Mouse (Mus musculus) inflammation-experienced regulatory T-cells, adult 6 months (primary cell): ENCODE measurements around the gene Fxr1. TPM values are rescaled to one million over a fixed set of nuclear protein-coding genes. Genes with fewer than 3 reads are reported as not detected.
"Not testable (repeated sequence)": the region's sequence is repeated elsewhere in the genome, so short reads cannot be mapped to it uniquely, and the experiment has no call there.

Experiments used
- ATAC-seq: one replicate; pipeline ENCODE4 v1.8.0; 2017
- polyA plus RNA-seq, 3 experiments: library from polyadenylated mRNA; unstranded; fragments of 100-300 nt; shearing (Covaris generic); gene quantifications; one replicate each; pipeline ENCODE4 v1.2.1; 2017

Gene Fxr1
- polyA plus RNA-seq, 3 experiments from 2014 or later = 47.5 to 57.9 (median 52.9) TPM

DNA sequence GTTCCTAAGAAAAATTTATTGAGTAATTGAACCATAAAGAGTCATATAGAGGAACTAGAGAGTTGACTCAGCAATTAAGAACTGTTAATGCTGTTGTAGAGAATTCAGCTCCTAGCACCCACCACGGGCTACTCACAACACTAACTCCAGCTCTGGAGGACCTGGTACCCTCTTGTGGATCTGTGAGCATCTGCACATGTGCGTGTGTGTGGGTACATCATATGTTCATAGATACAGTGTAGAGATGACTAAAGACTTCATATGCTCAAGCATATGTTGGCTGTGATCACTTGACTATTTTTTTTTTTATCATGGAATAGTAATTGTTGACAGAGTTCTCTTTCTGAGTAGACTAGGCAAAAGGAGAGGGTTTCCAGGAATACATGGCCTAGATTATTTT, 42.6 kb downstream of the Fxr1 start:
- no peak for ATAC-seq

DNA sequence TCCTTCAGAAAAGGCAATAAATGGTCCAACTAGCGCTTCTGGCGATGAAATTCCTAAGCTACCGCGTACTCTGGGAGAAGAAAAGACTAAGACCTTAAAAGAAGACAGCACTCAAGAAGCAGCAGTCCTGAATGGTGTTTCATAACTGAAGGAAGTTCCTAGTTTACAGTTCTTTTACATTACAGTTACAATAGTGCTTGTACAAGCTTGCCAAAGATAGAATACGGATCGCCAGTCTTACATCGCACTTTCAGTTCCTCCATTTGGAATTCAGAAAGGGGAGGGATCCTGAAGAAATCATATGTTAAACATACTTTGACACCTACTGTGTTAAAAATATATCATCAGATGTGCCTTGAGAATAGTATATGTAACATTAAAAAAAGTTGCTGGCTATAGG, 49.2 kb downstream of the Fxr1 start:
- ATAC-seq = not testable (repeated sequence)

DNA sequence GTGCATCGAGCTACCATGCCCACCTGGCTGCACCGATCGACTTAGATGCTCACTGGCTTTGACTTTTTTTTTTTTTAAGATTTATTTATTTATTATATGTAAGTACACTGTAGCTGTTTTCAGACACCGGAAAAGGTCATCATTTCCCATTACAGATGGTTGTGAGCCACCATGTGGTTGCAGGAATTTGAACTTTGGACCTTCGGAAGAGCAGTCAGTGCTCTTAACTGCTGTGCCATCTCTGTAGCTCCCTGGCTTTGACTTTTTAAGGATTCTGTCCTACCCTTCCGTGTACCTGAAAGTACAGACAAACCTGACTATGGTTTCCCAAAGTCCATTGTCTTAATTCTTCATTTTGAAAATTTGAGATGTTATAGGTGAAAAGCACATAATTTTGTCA, 53.0 kb downstream of the Fxr1 start:
- no peak for ATAC-seq

DNA sequence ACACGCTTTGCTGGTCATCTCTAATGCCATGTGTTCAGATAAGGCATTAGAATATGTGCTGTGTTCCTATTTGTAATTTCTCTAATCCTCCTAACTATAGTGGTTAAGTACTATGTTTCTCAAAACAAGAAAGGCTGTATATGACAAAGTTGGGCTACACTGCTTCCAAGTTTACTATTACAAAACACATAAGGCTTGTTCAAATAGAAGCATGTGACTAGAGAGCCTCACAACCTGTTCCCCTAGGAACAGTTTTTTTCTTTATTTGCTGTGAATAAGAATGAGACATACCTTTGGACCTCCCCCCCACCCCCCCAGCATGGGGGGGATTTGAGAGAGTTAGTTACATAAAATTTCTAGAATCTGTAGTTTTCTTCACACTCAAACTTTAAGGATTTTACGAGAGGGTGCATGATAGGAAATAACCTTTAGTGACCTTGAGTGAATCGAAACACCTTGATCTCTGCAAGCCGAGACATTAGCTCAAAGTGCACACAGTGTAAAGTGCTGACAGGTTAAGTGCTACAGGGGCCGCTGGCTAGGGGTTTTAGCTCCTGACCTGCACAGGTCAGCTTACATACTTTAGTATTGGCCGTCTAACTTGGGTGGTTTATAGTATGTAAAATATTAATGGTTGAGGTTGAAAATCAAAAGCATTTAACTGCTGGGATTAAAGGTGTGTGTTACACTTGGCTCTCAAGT, 56.5 kb downstream of the Fxr1 start:
- ATAC-seq = no peak

DNA sequence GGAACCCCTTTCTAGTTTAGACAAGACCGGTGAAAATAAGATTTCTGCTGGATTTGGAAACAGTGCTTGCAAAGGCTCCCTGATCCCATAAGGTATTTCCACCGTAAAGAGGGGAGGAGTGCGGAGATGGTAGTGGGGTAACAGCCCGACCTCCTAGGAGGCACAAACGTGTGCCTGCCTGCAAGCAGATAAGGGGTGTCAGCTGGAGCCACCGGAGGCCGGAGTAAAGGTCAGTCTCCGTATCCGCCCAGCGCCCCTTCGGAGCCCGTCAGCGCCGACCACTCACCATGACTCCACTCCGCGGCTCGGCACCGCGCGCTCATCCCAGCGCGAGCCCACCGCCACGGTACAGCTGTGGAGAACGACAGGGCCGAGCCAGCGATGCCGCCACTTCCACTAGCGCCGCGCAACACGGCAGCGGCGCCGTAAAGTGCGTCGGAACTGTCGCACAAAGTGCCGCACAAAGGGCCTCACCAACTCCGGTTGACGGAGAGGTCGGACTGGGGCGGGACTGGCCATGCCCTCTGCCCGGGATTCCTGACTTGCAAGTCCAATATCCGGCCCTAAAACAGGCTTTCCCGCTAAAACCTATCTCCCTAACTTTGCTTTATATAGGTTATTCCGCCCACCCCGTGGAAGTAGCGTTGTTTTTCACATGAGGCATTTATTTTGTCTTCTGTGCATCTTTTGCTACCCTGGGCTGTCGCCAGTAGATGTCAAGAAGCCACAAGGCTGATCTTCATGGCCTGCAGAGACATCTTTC, 61.3 kb downstream of the Fxr1 start, which contains the start of gene Dnajc19:
TSS of gene Dnajc19 (minus strand) at position 422 of the 763 bp plus-strand sequence.
- ATAC-seq = peak; percentile 90

DNA sequence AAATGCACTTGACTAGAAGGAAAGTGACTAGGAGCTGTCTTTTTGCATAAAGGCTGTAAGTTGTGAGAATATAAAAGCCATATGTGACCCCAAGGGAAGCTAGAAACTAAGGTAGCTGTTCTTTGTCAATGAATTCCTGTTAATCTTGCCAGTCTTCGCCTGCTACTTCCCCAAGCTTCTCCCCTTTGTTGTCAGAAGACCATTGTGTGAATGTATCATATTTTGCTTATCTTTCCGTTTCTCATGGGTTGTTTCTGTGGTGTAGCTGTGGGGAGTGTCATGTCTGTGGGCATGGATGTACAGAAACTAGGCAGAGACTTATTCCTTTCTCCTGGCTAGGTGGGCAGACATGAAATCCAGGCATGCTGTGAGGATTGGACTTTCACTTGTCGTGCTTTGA, 62.2 kb downstream of the Fxr1 start:
- ATAC-seq = no peak

DNA sequence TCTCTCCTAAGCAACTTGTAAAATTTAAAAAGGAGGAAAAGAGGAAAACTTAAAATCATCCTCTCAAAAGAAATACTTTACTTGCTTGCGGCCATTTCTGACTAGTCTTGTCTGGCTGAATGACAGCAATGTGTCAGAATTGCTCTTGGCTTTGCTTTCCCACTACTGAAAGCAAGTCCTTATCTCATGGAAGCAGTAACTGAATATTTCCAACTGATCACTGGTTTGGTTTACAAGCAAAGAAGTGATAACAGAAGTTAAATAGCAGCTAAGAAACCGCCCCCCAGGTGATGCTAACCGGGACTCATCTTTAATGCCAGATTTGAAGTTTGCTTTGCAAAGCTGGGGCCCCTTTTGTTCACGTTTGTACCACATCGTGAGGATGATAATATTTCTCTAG, 63.9 kb downstream of the Fxr1 start:
- ATAC-seq = no peak

DNA sequence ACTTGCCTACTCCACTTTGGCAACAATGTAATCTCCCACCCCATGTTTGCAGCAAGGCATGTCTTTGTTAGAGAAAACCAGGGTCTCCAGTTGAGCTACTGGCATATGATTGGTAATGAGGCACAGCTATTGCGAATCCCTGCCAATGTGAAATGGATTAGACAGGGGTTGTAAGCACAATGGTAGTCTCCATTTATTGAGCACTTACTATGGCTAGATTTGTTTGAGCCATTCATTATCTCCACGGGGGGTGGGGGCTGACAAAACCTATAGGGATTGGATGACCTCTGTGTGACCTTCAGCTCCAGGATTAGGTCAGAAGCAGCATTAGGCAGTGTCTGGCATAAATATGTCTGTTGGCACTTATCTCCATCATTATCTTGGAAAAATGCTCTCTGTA, 83.1 kb downstream of the Fxr1 start:
- ATAC-seq = no peak

DNA sequence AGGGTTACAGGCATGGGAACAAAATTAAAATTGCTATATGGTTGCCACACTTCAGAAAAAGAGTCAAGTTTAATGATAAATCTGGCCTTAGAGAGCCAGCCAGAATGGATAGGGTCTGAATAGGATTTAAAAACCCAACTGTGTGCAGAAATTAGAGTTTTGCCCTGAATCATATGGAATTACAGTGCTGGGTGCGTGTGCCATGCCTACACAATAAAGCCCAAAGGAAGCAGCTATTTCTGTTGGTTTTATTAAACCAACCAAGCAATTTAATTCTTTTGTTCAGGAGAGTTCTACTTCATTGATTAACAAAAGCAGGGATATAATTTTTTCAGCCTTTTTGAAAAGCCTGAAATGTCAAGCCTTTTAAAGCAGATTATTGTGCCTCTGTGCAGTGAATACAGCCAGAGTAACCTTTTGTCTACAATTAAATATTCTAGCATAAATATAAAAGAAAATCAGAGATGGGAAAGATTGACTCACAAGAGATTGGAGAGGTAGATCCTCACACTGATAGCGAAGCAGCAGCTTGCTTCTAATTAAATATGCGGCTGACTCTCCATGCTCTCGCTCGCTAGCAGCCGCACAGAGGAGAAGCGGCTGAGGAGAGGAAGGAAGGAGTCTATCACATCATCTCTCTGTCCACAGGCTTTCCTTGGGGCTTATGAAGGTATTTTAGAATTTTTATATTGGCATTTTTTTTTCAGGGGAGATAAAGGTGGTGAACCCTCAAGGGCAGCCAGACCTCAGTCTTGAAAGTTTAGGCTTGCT, 84.3 kb downstream of the Fxr1 start:
- ATAC-seq = no peak

DNA sequence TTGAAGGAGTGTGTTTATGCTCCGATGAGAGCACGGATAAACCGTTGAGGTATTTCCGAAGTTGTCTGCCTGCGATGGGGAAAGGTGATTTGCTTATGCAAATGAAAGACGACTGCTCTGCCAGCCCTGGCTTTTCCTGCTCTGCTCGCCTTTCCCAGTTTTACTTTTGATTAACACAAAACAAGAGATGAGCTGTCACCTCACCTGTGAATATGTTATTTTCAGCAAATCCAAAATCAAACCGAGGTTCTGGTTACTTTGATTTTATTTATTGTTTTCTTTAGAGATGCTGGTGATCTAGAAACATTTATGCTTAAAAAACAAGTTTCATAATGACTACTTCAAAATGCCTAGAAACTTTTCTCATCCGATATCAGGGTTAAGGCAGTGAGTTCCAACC, 86.7 kb downstream of the Fxr1 start:
- ATAC-seq = no peak

DNA sequence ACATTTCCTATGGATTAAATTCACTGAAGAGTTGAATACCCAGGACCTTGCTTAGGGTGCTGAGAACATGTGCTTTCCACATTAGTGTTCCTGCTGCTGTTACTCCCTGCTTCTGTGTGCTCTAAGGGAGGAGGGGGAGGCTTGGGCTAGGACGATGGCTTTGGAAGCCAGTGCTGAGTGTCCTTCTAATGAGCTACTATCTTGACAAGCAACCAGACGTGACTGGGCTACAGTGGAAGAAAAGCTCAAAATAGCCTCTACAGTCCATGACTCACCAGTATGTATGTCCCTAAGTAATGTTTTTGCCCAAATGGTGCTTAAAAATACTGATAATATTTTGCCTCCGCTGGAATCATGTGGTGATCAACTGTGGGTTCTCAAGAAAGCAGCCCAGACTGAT, 87.9 kb downstream of the Fxr1 start:
- ATAC-seq = no peak

DNA sequence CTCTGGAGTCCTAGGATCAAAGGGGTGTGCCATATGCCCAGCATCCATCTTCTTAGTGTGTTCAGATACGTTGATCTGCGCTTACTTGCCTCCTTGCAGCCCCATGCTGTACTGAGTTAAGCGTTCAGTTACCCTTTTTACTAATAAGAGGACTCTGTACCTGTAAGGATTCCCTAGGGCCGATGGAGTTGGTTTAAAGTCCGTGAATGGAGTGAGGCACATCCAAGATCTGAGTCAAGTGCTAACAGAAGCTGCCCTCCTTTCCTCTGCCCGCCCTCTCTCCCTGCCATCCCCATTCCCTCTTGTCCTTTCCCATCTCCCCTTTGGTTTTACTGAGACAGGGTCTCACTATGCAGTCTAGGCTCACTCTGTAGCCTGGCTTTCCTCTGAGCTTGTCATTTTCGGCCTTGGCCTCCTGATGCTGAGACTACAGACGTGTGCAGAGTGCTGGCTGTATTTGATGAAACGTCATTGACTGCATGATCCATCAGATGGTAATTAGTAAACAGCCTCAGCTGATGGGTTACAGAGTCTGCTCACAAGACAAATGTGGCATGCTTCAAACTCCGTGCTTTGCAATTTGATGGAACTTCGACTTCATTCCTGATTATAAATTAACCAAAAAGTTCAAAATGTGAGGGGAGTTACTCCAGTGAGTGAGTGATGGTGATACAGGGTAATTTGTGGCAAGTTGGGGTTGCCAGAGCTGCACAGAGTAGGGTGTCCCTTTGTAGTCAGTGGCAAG, 92.4 kb downstream of the Fxr1 start:
- ATAC-seq = no peak

DNA sequence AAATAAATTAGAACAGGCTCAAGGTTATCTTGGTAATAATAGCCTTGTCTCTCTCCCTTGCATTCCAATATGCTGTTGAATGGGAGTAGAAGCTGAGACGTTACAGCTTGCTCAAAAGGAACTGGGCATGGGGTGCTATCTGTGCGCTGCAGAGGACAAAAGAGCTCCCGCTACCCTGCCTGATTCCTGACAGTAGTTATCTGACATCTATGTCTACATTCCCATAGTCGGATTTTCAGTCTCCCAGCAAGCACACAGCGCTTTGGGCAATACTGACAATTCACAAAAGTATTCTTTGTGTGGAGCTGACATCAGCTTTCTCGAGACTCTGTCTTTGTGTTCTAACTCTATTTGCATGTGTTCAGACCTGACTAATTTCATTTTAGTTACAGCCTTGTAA, 96.1 kb downstream of the Fxr1 start:
- ATAC-seq = no peak

DNA sequence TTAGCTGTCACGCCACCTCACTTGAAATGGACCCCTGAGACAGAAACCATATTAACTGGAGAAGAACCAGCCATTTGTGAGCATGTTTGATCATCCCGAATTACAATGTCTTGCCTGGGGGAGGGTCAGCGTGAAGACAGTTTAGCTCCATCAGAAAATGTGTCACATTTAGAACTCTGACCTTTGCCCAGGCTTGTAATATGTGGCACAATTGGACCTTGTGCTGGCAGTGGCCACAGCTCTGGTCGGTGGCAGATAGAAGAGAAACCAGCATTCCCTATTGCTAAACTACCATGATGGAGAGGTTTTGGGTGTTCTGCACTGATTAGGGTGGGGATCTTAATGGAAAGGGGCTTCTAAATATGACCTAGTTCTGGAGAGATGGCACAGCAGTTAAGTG, 100.1 kb downstream of the Fxr1 start:
- no peak for ATAC-seq

Other genes starting within 250 kb of the Fxr1 start
- gene Ttc14, start 220.1 kb upstream of the Fxr1 start, polyA plus RNA-seq = 10 to 100 TPM; 16.3 to 22.3 (median 20.8) TPM
- gene Ccdc39, start 175.6 kb upstream of the Fxr1 start, polyA plus RNA-seq = 1 to 10 TPM in 1 of 3 experiments, under 1 TPM in 2; 0.26 to 1.0 (median 0.39) TPM
- gene Dnajc19, start 61.4 kb downstream of the Fxr1 start, polyA plus RNA-seq = 100 to 1,000 TPM; 126 to 168 (median 147) TPM